Comparison of ENCODE assay signal across 13 mouse cellular contexts in genomic region chrX:93465711-93466110, GRCm38 (mm10).
DNase-seq lines count a peak whose midpoint lies in the region; TF ChIP-seq lines count a peak whose summit lies in the region.
"Had no signal": no experiment of that assay in that cellular context is flagged by ENCODE, and none has a peak within 500 bp of the region (broad histone marks: within the 10 kb centered on the region; RNA-seq: fewer than 3 reads in every experiment).

No protein-coding gene starts in this region.

- peak; percentile 38 for DNase-seq in embryo, embryonic 11 days
- no peak for DNase-seq in embryo, embryonic 10 days (ENCODE audit: low spot score)
- peak in 1 of 2 experiments; percentile 10 for DNase-seq in layer of hippocampus, adult 2 months (ENCODE audit: low spot score in 2 of 2)
- no peak for DNase-seq in layer of hippocampus, adult 8-10 months (ENCODE audit: low spot score in 2 of 2)
- peak; percentile 6 for DNase-seq in CD4-positive helper T cell, adult 2 months (ENCODE audit: low read depth, low spot score)
- DNase-seq in c-Kit-positive CD71-positive TER-119-negative erythroid progenitor cells, embryonic 14.5 days (ENCODE audit: low read depth), result peak; percentile 5
- DNase-seq in cerebellum, adult 11-12 months, result no peak
- no peak for DNase-seq in adrenal gland, postnatal 36 days
- DNase-seq: kidney, adult 18-20 months; left cerebral cortex, postnatal 4 days had no signal

- TF ChIP-seq CTCF in layer of hippocampus, adult 2 months (conservative IDR thresholded peaks at IDR 0.05), result peak; percentile 73

- H3K4me3 ChIP-seq in layer of hippocampus, adult 2 months, result no peak overlapping the region
- H3K4me3 ChIP-seq: erythroblast, embryonic 14.5 days; heart, embryonic 10.5 days; megakaryocyte, embryonic 14.5 days had no signal

- H3K27ac ChIP-seq in layer of hippocampus, adult 2 months, result no peak overlapping the region
- H3K27ac ChIP-seq: heart, embryonic 10.5 days had no signal

Comparison
In these comparisons a context has a peak if more than half of its experiments do, and no peak if none do; other contexts are left out.
1. DNase-seq: peak in embryo, embryonic 11 days (single experiment), CD4-positive helper T cell, adult 2 months (single experiment) and c-Kit-positive CD71-positive TER-119-negative erythroid progenitor cells, embryonic 14.5 days (single experiment); none in embryo, embryonic 10 days (single experiment), layer of hippocampus, adult 8-10 months (0 of 2), cerebellum, adult 11-12 months (single experiment) and adrenal gland, postnatal 36 days (0 of 2).